Mouse (Mus musculus) urinary bladder, postnatal 0 days (tissue): ENCODE measurements around the gene Pxdc1. TPM values are rescaled to one million over a fixed set of nuclear protein-coding genes. Genes with fewer than 3 reads are reported as not detected.

ENCODE experiments used
- polyA plus RNA-seq: library from polyadenylated mRNA; unstranded; fragments of >200 nt; fragmentation: Nextera tagmentation; extraction: Ambion mirVana; gene quantifications from 2 replicates; pipeline ENCODE4 v1.2.1, GENCODE M21; 2015

Gene Pxdc1
- 35.4 and 55.9 TPM in 2 replicates for polyA plus RNA-seq

DNA sequence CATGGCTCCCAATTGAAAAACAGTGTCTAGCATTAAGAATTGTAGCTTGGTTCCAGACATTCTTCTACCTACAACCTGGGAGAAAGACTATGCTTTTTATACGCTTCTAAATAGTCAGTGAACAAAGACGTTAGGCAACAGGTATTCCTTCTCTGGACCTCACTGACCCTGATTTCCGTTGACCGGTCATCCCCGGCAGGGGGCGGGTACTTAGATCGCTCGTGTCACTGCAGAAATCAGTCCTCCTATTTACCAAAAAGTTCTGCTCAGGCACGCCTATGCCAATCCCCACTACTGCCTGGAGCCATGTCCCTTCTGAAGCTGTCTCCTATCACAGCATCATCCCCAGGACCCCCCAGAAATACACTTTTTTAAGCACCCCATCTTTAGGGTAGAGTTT lies at the start of gene Pxdc1:
TSS of gene Pxdc1 (minus strand) at position 96 of the 400 bp plus-strand sequence.

Other genes with a start within 250 kb of the Pxdc1 start
- 0.25 TPM in 1 of 2 replicates, not detected in the other for gene Fam50b, start 81.4 kb upstream of the Pxdc1 start, polyA plus RNA-seq
- 29.0 and 36.1 TPM in 2 replicates for gene Prpf4b, start 221.8 kb upstream of the Pxdc1 start, polyA plus RNA-seq